Mouse (Mus musculus): ENCODE results near the gene Clcn6. TPM values are rescaled to one million over a fixed set of nuclear protein-coding genes. Genes with fewer than 3 reads are reported as not detected.
"Not testable (repeated sequence)": the region's sequence is repeated elsewhere in the genome, so short reads cannot be mapped to it uniquely, and the experiment has no call there.

The Clcn6 gene
- polyA plus RNA-seq, 1 experiment from 2014 or later, result 5.8 TPM

DNA sequence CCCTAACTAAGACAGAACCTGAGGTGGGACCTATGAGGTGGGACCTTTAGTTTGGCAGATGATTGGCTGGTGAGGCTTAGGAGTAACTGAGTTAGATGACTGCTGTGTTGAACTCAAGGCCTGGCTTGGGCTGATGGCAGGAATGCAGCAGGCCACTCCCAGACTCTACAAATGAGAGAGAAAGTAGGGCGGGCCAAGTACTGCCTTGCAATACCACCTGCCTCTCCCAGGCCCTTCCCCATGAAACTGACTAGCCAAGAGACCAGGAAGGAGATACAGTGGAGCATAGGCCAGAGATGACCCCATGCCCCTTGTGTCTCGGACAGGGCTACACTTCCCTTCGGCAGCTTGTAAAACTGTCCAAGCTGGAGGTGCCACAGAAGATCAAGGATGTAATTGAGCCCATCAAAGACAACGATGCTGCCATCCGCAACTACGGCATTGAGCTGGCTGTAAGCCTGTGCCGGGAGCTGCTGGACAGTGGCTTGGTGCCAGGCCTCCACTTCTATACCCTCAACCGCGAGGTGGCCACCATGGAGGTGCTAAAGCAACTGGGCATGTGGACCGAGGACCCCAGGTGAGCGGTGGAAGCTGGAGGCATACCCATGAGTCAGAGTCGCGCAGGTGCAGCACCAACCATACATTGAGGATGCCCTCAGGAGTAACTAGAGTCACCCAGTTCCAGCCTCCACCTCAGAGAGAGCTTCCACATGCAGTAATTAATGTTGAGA lies 12.6 kb upstream of the Clcn6 start:
- Histone ChIP-seq H3K9ac (no peak overlapping the region), H3K4me3 (no peak overlapping the region), H3K4me2 (no peak overlapping the region), H3K27me3 (replicated peaks) (no peaks in the 10 kb centered on the region), H3K27ac (replicated peaks) (no peak overlapping the region), H3K4me1 (0 out of 2 replicates have a peak, but pooled peaks cover 6% of the 10 kb centered on the region), H3K9me3 (no peaks in the 10 kb centered on the region), H3K36me3 (peaks cover 90% of the 10 kb centered on the region)
- no peak for ATAC-seq (ENCODE audit: extremely low read depth, insufficient number of reproducible peaks, low FRiP score, low TSS enrichment)
- WGBS, result 94% methylated on average over 13 of the region's 13 CpGs

- not testable (repeated sequence) for H3K4me3 ChIP-seq; H3K27ac ChIP-seq (replicated peaks); H3K9me3 ChIP-seq; H3K27me3 ChIP-seq (replicated peaks); ATAC-seq (ENCODE audit: extremely low read depth, insufficient number of reproducible peaks, low FRiP score, low TSS enrichment); H3K9ac ChIP-seq; H3K4me2 ChIP-seq
- Histone ChIP-seq H3K4me1 (peaks cover 14% of the 10 kb centered on the region; the same call in 1 of the 2 replicates), H3K36me3 (peaks cover 89% of the 10 kb centered on the region)
- WGBS, result 89% methylated on average over 3 of the region's 3 CpGs
Observed at GRCm38 (mm10) chr4:148050396-148050914, 11.8 kb upstream of the Clcn6 start.

GRCm38 (mm10) chr4:148046450-148047031 lies 7.9 kb upstream of the Clcn6 start:
- H3K4me2 ChIP-seq, result peak overlapping the region; percentile 51
- H3K27ac ChIP-seq (replicated peaks), result peak overlapping the region; percentile 44
- WGBS, result 39% methylated on average over 4 of the region's 4 CpGs
- H3K27me3 ChIP-seq (replicated peaks), result no peaks in the 10 kb centered on the region
- no peaks in the 10 kb centered on the region for H3K9me3 ChIP-seq
- peaks cover 36% of the 10 kb centered on the region for H3K4me1 ChIP-seq
- peak overlapping the region; percentile 2; the same call in 1 of the 2 replicates for H3K9ac ChIP-seq
- ATAC-seq (ENCODE audit: extremely low read depth, insufficient number of reproducible peaks, low FRiP score, low TSS enrichment), result no peak
- H3K36me3 ChIP-seq, result peaks cover 74% of the 10 kb centered on the region
- H3K4me3 ChIP-seq, result peak overlapping the region; percentile 30

GRCm38 (mm10) chr4:148044113-148044512 lies 5.5 kb upstream of the Clcn6 start:
- Histone ChIP-seq H3K27me3 (replicated peaks) (no peaks in the 10 kb centered on the region), H3K27ac (replicated peaks) (no peak overlapping the region), H3K9ac (0 out of 2 replicates have a peak overlapping the region, but pooled peaks have one; percentile 50), H3K9me3 (no peaks in the 10 kb centered on the region), H3K36me3 (peaks cover 50% of the 10 kb centered on the region), H3K4me1 (peaks cover 59% of the 10 kb centered on the region), H3K4me2 (peak overlapping the region; percentile 51), H3K4me3 (peak overlapping the region; percentile 30)
- ATAC-seq (ENCODE audit: extremely low read depth, insufficient number of reproducible peaks, low FRiP score, low TSS enrichment), result 0 out of 2 replicates have a peak, but pooled peaks have one; percentile 19
- 75% methylated on average over 2 of the region's 2 CpGs for WGBS

DNA sequence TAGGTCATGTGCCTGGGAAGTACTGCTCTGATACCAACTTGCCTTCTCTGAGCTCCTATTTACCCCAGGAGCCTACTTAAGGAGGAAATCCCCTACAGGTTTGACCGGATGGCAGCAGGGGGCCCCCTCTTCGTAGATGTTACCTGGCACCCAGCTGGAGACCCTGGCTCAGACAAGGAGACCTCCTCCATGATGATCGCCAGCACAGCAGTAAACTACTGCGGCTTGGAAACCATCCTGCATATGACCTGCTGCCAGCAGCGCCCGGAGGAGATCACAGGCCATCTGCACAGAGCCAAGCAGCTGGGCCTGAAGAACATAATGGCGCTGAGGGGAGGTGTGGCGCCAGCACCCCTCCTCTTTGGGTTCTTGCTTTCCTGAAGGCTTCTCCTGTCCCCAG lies 4.7 kb upstream of the Clcn6 start:
- Histone ChIP-seq H3K36me3 (peaks cover 42% of the 10 kb centered on the region), H3K9ac (0 out of 2 replicates have a peak overlapping the region, but pooled peaks have one; percentile 91), H3K4me2 (peak overlapping the region; percentile 95), H3K4me3 (peak overlapping the region; percentile 87), H3K4me1 (peaks cover 60% of the 10 kb centered on the region)
- not testable (repeated sequence) for H3K27ac ChIP-seq (replicated peaks); H3K9me3 ChIP-seq; H3K27me3 ChIP-seq (replicated peaks); ATAC-seq (ENCODE audit: extremely low read depth, insufficient number of reproducible peaks, low FRiP score, low TSS enrichment)
- WGBS, result 85% methylated on average over 6 of the region's 8 CpGs

GRCm38 (mm10) chr4:148041611-148042191 lies 3.1 kb upstream of the Clcn6 start:
- no peak for ATAC-seq (ENCODE audit: extremely low read depth, insufficient number of reproducible peaks, low FRiP score, low TSS enrichment)
- no peaks in the 10 kb centered on the region for H3K9me3 ChIP-seq
- peaks cover 30% of the 10 kb centered on the region for H3K36me3 ChIP-seq
- peak overlapping the region; percentile 92 for H3K27ac ChIP-seq (replicated peaks)
- 2% methylated on average over 16 of the region's 16 CpGs for WGBS
- peaks cover 68% of the 10 kb centered on the region for H3K4me1 ChIP-seq
- peak overlapping the region; percentile 95 for H3K4me2 ChIP-seq
- peak overlapping the region; percentile 91 for H3K9ac ChIP-seq
- peak overlapping the region; percentile 87 for H3K4me3 ChIP-seq
- no peaks in the 10 kb centered on the region for H3K27me3 ChIP-seq (replicated peaks)

DNA sequence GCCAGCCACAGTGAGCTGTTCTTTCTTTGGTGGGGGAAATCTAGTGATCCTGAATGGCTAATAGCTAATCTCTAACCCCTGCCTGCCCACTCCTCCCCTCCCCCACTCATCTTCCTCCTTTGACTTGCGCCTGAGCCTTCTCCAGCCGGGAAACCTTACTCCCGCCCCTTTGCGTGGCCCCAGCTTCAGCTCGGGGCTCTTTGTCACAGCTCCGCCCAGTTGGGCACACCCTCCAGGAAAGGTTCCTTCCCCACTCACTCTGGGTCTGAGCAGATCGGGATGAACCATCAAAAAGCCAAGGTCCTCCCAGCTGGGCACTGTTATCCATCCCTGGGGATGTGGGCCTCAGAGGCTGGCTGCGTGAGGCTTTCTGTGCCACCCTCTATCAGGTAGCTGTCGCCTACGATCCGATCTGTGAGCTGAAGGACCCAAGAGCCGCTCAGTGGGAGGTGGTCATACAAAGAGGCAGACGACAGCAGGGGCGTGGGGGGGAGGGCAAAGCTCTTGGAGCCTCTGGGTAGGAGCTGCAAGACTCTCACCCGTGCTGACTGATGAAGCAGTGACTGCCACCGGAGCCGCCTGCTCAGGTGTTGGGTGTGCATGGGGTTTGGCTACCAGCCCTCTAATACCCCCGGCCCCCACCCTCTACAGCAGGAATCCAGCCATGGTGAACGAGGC lies 2.5 kb upstream of the Clcn6 start:
- H3K9me3 ChIP-seq, result no peaks in the 10 kb centered on the region
- peaks cover 62% of the 10 kb centered on the region for H3K4me1 ChIP-seq
- WGBS, result under 1% methylated on average over 19 of the region's 19 CpGs

DNA sequence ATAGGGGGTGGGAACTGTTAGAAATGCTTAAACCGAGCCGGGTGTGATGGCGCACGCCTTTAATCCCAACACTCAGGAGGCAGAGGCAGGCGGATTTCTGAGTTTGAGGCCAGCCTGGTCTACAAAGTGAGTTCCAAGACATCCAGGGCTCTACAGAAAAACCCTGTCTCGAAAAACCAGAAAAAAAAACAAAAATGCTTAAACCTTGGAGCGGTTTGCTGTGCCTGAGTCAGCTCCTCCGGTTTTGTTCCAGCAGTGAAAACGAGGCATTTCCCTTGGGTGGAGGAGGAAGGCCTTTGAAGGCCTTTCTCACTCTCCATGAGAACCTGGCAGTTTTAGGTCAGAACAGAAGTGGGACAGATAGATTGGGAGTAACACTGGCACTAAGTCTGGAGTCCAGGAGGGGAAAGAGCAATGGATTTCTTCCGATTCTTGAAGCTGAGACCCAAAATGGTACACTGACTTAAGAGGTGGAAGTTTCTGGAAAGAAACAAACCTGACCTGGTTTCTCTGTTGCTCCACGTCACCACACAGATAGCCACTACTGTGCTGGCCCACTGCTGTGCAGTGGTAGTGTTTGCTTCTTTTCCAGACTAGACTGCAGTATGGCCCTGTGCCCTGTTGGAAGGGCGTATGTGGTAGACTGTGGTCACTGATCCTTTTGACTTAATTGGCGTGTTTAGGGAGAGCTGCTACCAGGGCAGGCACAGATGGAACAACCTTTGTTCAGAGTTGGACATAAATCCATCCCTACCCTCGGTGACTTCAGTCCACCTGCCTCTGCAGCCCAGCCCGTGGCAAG lies 1.6 kb upstream of the Clcn6 start:
- H3K4me1 ChIP-seq, result peaks cover 54% of the 10 kb centered on the region
- peak overlapping the region; percentile 91 for H3K9ac ChIP-seq
- H3K4me2 ChIP-seq, result peak overlapping the region; percentile 95
- H3K9me3 ChIP-seq, result no peaks in the 10 kb centered on the region
- H3K4me3 ChIP-seq, result peak overlapping the region; percentile 87
- WGBS, result 60% methylated on average over 15 of the region's 15 CpGs
- H3K27ac ChIP-seq (replicated peaks), result peak overlapping the region; percentile 92
- no peaks in the 10 kb centered on the region for H3K27me3 ChIP-seq (replicated peaks)
- no peak for ATAC-seq (ENCODE audit: extremely low read depth, insufficient number of reproducible peaks, low FRiP score, low TSS enrichment)
- peaks cover 33% of the 10 kb centered on the region for H3K36me3 ChIP-seq

More for the DNA sequence above, 2.5 kb upstream of the Clcn6 start:
- H3K27me3 ChIP-seq (replicated peaks), result no peaks in the 10 kb centered on the region
- peak; percentile 59 for ATAC-seq (ENCODE audit: extremely low read depth, insufficient number of reproducible peaks, low FRiP score, low TSS enrichment)
- H3K4me2 ChIP-seq, result peak overlapping the region; percentile 95
- H3K27ac ChIP-seq (replicated peaks), result peak overlapping the region; percentile 92
- H3K4me3 ChIP-seq, result peak overlapping the region; percentile 87
- peak overlapping the region; percentile 91 for H3K9ac ChIP-seq
- peaks cover 36% of the 10 kb centered on the region for H3K36me3 ChIP-seq

DNA sequence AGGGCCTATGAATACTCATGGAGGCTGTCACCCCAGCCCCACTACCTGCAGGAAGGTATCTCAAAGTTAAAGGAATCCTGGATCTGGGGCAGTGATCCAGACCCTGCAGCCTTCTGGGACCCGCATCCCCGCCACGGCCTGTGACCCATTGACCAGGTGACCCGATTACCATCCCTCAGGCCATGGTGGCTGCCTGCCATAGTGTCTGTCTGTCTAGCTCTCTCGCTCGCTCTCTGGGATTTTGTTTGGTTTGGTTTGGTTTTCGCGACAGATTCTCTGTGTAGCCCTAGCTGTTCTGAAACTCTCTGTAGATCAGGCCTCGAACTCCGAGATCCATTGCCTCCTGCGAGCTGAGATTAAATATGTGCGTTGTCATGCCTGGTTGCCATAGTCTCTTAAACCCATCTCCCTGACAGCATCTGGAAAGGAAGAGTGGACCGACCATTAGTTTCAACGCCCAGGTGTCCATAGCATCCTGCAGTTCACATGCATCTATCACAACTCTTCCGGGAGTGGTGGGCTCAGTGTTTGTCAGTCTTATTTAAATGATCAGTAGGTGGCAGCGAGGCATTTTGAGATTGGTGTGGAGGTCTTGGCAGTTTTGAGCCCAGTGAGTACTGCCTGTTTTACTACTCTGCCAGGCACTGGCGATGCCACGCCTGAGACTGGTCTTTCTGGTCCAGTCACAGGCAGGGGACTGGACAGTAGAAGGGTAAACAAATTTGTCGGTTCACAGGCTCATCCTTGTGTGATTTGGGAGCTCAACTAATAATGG lies 820 bp upstream of the Clcn6 start:
- ATAC-seq (ENCODE audit: extremely low read depth, insufficient number of reproducible peaks, low FRiP score, low TSS enrichment), result no peak
- Histone ChIP-seq H3K4me2 (peak overlapping the region; percentile 95), H3K36me3 (peaks cover 33% of the 10 kb centered on the region), H3K9me3 (no peaks in the 10 kb centered on the region), H3K4me3 (peak overlapping the region; percentile 87), H3K9ac (peak overlapping the region; percentile 91), H3K27me3 (replicated peaks) (no peaks in the 10 kb centered on the region), H3K27ac (replicated peaks) (peak overlapping the region; percentile 92), H3K4me1 (peaks cover 52% of the 10 kb centered on the region)
- WGBS, result 19% methylated on average over 19 of the region's 19 CpGs

DNA sequence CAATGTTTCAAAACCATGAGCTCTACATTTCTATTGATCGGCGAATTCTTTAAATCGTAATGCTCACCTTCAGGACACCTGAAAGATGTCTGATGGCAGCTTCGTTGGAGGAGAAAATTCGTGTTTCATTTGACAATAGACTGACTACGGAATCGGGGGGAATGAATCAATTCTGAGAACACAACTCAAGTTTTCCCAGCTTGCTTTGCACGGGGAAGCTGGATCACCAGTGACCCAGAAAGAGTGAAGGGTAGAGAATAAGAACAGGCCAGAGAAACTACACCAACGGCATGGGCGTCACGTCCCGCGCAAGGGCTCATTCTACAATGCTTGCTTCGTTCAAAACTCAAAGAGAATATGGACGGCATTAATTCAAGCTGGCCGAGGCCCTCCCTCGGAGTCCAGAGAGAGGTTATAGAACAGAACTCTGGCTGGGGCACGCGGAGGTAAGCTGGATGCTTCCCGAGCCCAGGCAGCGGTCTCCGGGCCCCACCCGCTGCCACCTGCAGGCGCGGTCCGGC lies 482 bp downstream of the Clcn6 start:
- Histone ChIP-seq H3K9ac (peak overlapping the region; percentile 86), H3K4me1 (peaks cover 49% of the 10 kb centered on the region), H3K4me2 (peak overlapping the region; percentile 95), H3K27me3 (replicated peaks) (no peaks in the 10 kb centered on the region), H3K27ac (replicated peaks) (peak overlapping the region; percentile 86), H3K9me3 (no peaks in the 10 kb centered on the region), H3K4me3 (peak overlapping the region; percentile 87), H3K36me3 (peaks cover 32% of the 10 kb centered on the region)
- 6% methylated on average over 26 of the region's 26 CpGs for WGBS
- no peak for ATAC-seq (ENCODE audit: extremely low read depth, insufficient number of reproducible peaks, low FRiP score, low TSS enrichment)

All from heart, embryonic 13.5 days (tissue).